Mouse (Mus musculus) adrenal gland, postnatal 4 days (tissue): ENCODE results near the gene Vdac1. TPM values are rescaled to one million over a fixed set of nuclear protein-coding genes. Genes with fewer than 3 reads are reported as not detected.
"Not testable (repeated sequence)": the region's sequence is repeated elsewhere in the genome, so short reads cannot be mapped to it uniquely, and the experiment has no call there.

Source experiments
- DNase-seq, 2 experiments: peaks; one replicate each; pipeline ENCODE4 v3.0.0; 2021 to 2022; ENCODE audit warnings: low spot score in 2 of 2, mixed read lengths in 2 of 2
- total RNA-seq, 2 experiments: library from RNA; stranded (reverse); gene quantifications; 2 replicates each; pipeline ENCODE4 v1.2.3; 2021

Vdac1 gene
- total RNA-seq, 2 experiments from 2014 or later: 323 to 340 TPM

- no peak for DNase-seq
Observed at GRCm38 (mm10) chr11:52370135-52370452, 9.4 kb downstream of the Vdac1 start.

- DNase-seq: no peak
Observed at GRCm38 (mm10) chr11:52370538-52370937, 9.9 kb downstream of the Vdac1 start.

GRCm38 (mm10) chr11:52373841-52374240, 13.2 kb downstream of the Vdac1 start:
- no peak for DNase-seq

GRCm38 (mm10) chr11:52374340-52374739, 13.7 kb downstream of the Vdac1 start:
- DNase-seq: peak; percentile 39 to 49

- DNase-seq: no peak
Observed at GRCm38 (mm10) chr11:52377579-52377978, 16.9 kb downstream of the Vdac1 start.

GRCm38 (mm10) chr11:52379241-52379640, 18.6 kb downstream of the Vdac1 start:
- DNase-seq: no peak

- DNase-seq: no peak
Observed at GRCm38 (mm10) chr11:52383741-52384140, 23.1 kb downstream of the Vdac1 start.

GRCm38 (mm10) chr11:52384667-52385066, 24.0 kb downstream of the Vdac1 start:
- no peak for DNase-seq

GRCm38 (mm10) chr11:52386892-52387291, 26.2 kb downstream of the Vdac1 start:
- no peak for DNase-seq

- no peak for DNase-seq
Observed at GRCm38 (mm10) chr11:52388150-52388549, 27.5 kb downstream of the Vdac1 start.

- not testable (repeated sequence) for DNase-seq
Observed at GRCm38 (mm10) chr11:52388979-52389378, 28.3 kb downstream of the Vdac1 start.

- DNase-seq: no peak
Observed at GRCm38 (mm10) chr11:52389933-52390332, 29.3 kb downstream of the Vdac1 start.

- DNase-seq: no peak
Observed at GRCm38 (mm10) chr11:52394494-52394893, 33.8 kb downstream of the Vdac1 start.

GRCm38 (mm10) chr11:52395343-52395742, 34.7 kb downstream of the Vdac1 start:
- DNase-seq: no peak

- peak; percentile 78 to 80 for DNase-seq
Observed at GRCm38 (mm10) chr11:52395940-52396596, 35.4 kb downstream of the Vdac1 start, which contains the start of gene 9530068E07Rik. Gene 9530068E07Rik (plus strand): TSS chr11:52396428.

GRCm38 (mm10) chr11:52396597-52397188, 36.0 kb downstream of the Vdac1 start:
- DNase-seq: no peak

- no peak for DNase-seq
Observed at GRCm38 (mm10) chr11:52397385-52397987, 36.8 kb downstream of the Vdac1 start.

- DNase-seq: no peak
Observed at GRCm38 (mm10) chr11:52401476-52401875, 40.8 kb downstream of the Vdac1 start.

GRCm38 (mm10) chr11:52402566-52402965, 41.9 kb downstream of the Vdac1 start:
- no peak for DNase-seq

- DNase-seq: no peak
Observed at GRCm38 (mm10) chr11:52404209-52404608, 43.5 kb downstream of the Vdac1 start.

GRCm38 (mm10) chr11:52405196-52405688, 44.6 kb downstream of the Vdac1 start:
- no peak for DNase-seq

- DNase-seq: no peak
Observed at GRCm38 (mm10) chr11:52409316-52409715, 48.7 kb downstream of the Vdac1 start.
